ENCODE assay signal across 13 mouse cellular contexts in genomic region chr3:120460717-120461116, GRCm38 (mm10).
"Had no signal": no experiment of that assay in that cellular context is flagged by ENCODE, and none has a peak within 500 bp of the region (broad histone marks: within the 10 kb centered on the region; RNA-seq: fewer than 3 reads in every experiment).

No protein-coding gene starts in this region.

- H3K4me1 ChIP-seq: kidney, embryonic 15.5 days; liver, embryonic 13.5 days; lung, embryonic 15.5 days; megakaryocyte, embryonic 14.5 days had no signal

- H3K27me3 ChIP-seq: kidney, embryonic 15.5 days; liver, embryonic 13.5 days; lung, embryonic 15.5 days; megakaryocyte, embryonic 14.5 days had no signal

- H3K9ac ChIP-seq: kidney, embryonic 15.5 days; liver, embryonic 13.5 days; liver, postnatal 0 days; lung, embryonic 15.5 days had no signal

- DNase-seq: kidney, adult 2 months; kidney, postnatal 14 days; left cerebral cortex, postnatal 4 days; liver; liver, embryonic 13.5 days; liver, postnatal 0 days; lung, postnatal 14 days; thymus, adult 18-20 months; thymus, postnatal 14 days had no signal

- H3K9me3 ChIP-seq: kidney, embryonic 15.5 days; liver, embryonic 13.5 days; lung, embryonic 15.5 days had no signal

- H3K36me3 ChIP-seq: kidney, embryonic 15.5 days; liver, embryonic 13.5 days; lung, embryonic 15.5 days had no signal

- H3K4me3 ChIP-seq: kidney, embryonic 15.5 days; liver, embryonic 13.5 days; lung, embryonic 15.5 days; megakaryocyte, embryonic 14.5 days had no signal

- ATAC-seq: liver, postnatal 0 days had no signal

- H3K27ac ChIP-seq: kidney, embryonic 15.5 days; liver, embryonic 13.5 days; lung, embryonic 15.5 days; macrophage had no signal

- H3K4me2 ChIP-seq: kidney, embryonic 15.5 days; liver, embryonic 13.5 days; lung, embryonic 15.5 days had no signal
